Mouse (Mus musculus) hindbrain, embryonic 14.5 days (tissue): ENCODE results near the gene Glo1. TPM values are rescaled to one million over a fixed set of nuclear protein-coding genes. Genes with fewer than 3 reads are reported as not detected.

Source experiments
- ATAC-seq: fragments of 200-750 bp; cut with Nextera tagmentation; 2 replicates; pipeline ENCODE4 v1.8.0; 2017; ENCODE audit warnings: moderate number of reproducible peaks, mild to moderate bottlenecking, moderate TSS enrichment, moderate library complexity; ENCODE audit not compliant: low FRiP score
- DNase-seq: peaks from one replicate; pipeline ENCODE4 v3.0.0-alpha.2; 2015; ENCODE audit warnings: low spot score
- H3K27ac ChIP-seq: fragments of 300-500 bp; sonication (generic); 2 replicates; pipeline ENCODE4 v1.5.1; 2014; ENCODE audit warnings: mild to moderate bottlenecking, moderate library complexity
- H3K27me3 ChIP-seq: fragments of 300-500 bp; sonication (generic); 2 replicates; pipeline ENCODE4 v1.6.1; 2014; ENCODE audit warnings: mild to moderate bottlenecking, low read length, mixed read lengths; ENCODE audit not compliant: control insufficient read depth, insufficient read depth
- H3K36me3 ChIP-seq: fragments of 300-500 bp; sonication (generic); replicated peaks from 2 replicates; pipeline ENCODE4 v1.6.1; 2014; ENCODE audit not compliant: control insufficient read depth, insufficient read depth
- H3K4me1 ChIP-seq: fragments of 300-500 bp; sonication (generic); replicated peaks from 2 replicates; pipeline ENCODE4 v1.6.1; 2014; ENCODE audit warnings: antibody characterized with exemption, low read length, mixed read lengths; ENCODE audit not compliant: control insufficient read depth, insufficient read depth
- H3K4me2 ChIP-seq: fragments of 300-500 bp; sonication (generic); replicated peaks from 2 replicates; pipeline ENCODE4 v1.6.1; 2014; ENCODE audit warnings: mild to moderate bottlenecking, moderate library complexity
- H3K4me3 ChIP-seq: fragments of 300-500 bp; sonication (generic); replicated peaks from 2 replicates; pipeline ENCODE4 v1.5.1; 2014; ENCODE audit warnings: mild to moderate bottlenecking, low read length
- H3K9ac ChIP-seq: fragments of 300-500 bp; sonication (generic); 2 replicates; pipeline ENCODE4 v1.6.1; 2014
- H3K9me3 ChIP-seq: fragments of 300-500 bp; sonication (generic); 2 replicates; pipeline ENCODE4 v1.6.1; 2016; ENCODE audit warnings: low read length; ENCODE audit not compliant: control insufficient read depth
- whole genome bisulfite sequencing: fragments of 180-500 bp; shearing (Covaris S2); extraction: QIAGEN DNeasy Blood & Tissue Kit; methylation state at CpG from one replicate; pipeline ENCODE4 v1.1.7; 2014; 5-methylcytosine and 5-hydroxymethylcytosine counted together
- polyA plus RNA-seq: library from polyadenylated mRNA; unstranded; fragments of >200 nt; fragmentation: Nextera tagmentation; extraction: Ambion mirVana; gene quantifications from 2 replicates; pipeline ENCODE4 v1.2.1, GENCODE M21; 2014

The Glo1 gene
- polyA plus RNA-seq, 1 experiment from 2014 or later, result 185 TPM

GRCm38 (mm10) chr17:30575941-30576773 is 50.5 kb downstream of the Glo1 start, which contains the start of gene Btbd9:
Btbd9 (minus strand) TSS chr17:30576488.
- Histone ChIP-seq H3K4me1 (peaks cover 23% of the 10 kb centered on the region), H3K36me3 (no peaks in the 10 kb centered on the region), H3K27me3 (no peaks in the 10 kb centered on the region), H3K9ac (peak within 1 kb of the TSS; percentile 70), H3K4me2 (peak within 1 kb of the TSS; percentile 74), H3K27ac (peak within 1 kb of the TSS; percentile 94), H3K9me3 (no peaks in the 10 kb centered on the region), H3K4me3 (peak within 1 kb of the TSS; percentile 68)
- ATAC-seq (peak; percentile 93), DNase-seq (peak; percentile 92)
- WGBS, result under 1% methylated on average over 77 of the region's 94 CpGs

GRCm38 (mm10) chr17:30575121-30575904 is 51.4 kb downstream of the Glo1 start:
- H3K36me3 ChIP-seq, result no peaks in the 10 kb centered on the region

GRCm38 (mm10) chr17:30574783-30575075 is 51.9 kb downstream of the Glo1 start:
- no peaks in the 10 kb centered on the region for H3K9me3 ChIP-seq
- peak overlapping the region; percentile 70; the same call in 1 of the 2 replicates for H3K9ac ChIP-seq
- peaks cover 29% of the 10 kb centered on the region for H3K4me1 ChIP-seq
- H3K4me3 ChIP-seq, result peak overlapping the region; percentile 68; the same call in 1 of the 2 replicates
- DNase-seq (no peak), ATAC-seq (no peak)
- peak overlapping the region; percentile 74 for H3K4me2 ChIP-seq
- no peaks in the 10 kb centered on the region for H3K27me3 ChIP-seq
- 81% methylated on average over 8 of the region's 8 CpGs for WGBS
- no peaks in the 10 kb centered on the region for H3K36me3 ChIP-seq
- no peak overlapping the region for H3K27ac ChIP-seq

More at GRCm38 (mm10) chr17:30575121-30575904, 51.4 kb downstream of the Glo1 start:
- H3K9me3 ChIP-seq, result no peaks in the 10 kb centered on the region
- H3K27ac ChIP-seq, result peak overlapping the region; percentile 94
- peak overlapping the region; percentile 68 for H3K4me3 ChIP-seq
- peaks cover 23% of the 10 kb centered on the region for H3K4me1 ChIP-seq
- H3K9ac ChIP-seq, result peak overlapping the region; percentile 70
- ATAC-seq (peak; percentile 37; the same call in 1 of the 2 replicates), DNase-seq (no peak)
- 6% methylated on average over 35 of the region's 35 CpGs for WGBS
- peak overlapping the region; percentile 74 for H3K4me2 ChIP-seq
- H3K27me3 ChIP-seq, result no peaks in the 10 kb centered on the region

GRCm38 (mm10) chr17:30573990-30574782 is 52.5 kb downstream of the Glo1 start:
- 74% methylated on average over 8 of the region's 8 CpGs for WGBS
- H3K36me3 ChIP-seq, result no peaks in the 10 kb centered on the region
- ATAC-seq, result no peak
- no peak for DNase-seq
- no peaks in the 10 kb centered on the region for H3K9me3 ChIP-seq
- peak overlapping the region; percentile 74 for H3K4me2 ChIP-seq
- H3K27ac ChIP-seq, result no peak overlapping the region
- H3K4me1 ChIP-seq, result peaks cover 29% of the 10 kb centered on the region
- H3K4me3 ChIP-seq, result no peak overlapping the region
- no peak overlapping the region for H3K9ac ChIP-seq
- no peaks in the 10 kb centered on the region for H3K27me3 ChIP-seq

- Histone ChIP-seq H3K9ac (no peak overlapping the region), H3K4me3 (no peak overlapping the region)
Observed at GRCm38 (mm10) chr17:30570971-30571370, 55.7 kb downstream of the Glo1 start.

GRCm38 (mm10) chr17:30570173-30570572 is 56.5 kb downstream of the Glo1 start:
- Histone ChIP-seq H3K9ac (no peak overlapping the region), H3K27me3 (no peaks in the 10 kb centered on the region), H3K27ac (no peak overlapping the region), H3K9me3 (no peaks in the 10 kb centered on the region), H3K36me3 (no peaks in the 10 kb centered on the region), H3K4me3 (no peak overlapping the region), H3K4me2 (no peak overlapping the region), H3K4me1 (peaks cover 19% of the 10 kb centered on the region)
- ATAC-seq, result no peak
- DNase-seq, result no peak
- 56% methylated on average over 8 of the region's 8 CpGs for WGBS

More at GRCm38 (mm10) chr17:30570971-30571370, 55.7 kb downstream of the Glo1 start:
- WGBS, result 72% methylated on average over 3 of the region's 3 CpGs
- Histone ChIP-seq H3K27me3 (no peaks in the 10 kb centered on the region), H3K4me2 (no peak overlapping the region), H3K4me1 (peaks cover 21% of the 10 kb centered on the region), H3K9me3 (no peaks in the 10 kb centered on the region), H3K36me3 (no peaks in the 10 kb centered on the region), H3K27ac (no peak overlapping the region)
- ATAC-seq (no peak), DNase-seq (no peak)

- H3K4me1 ChIP-seq, result peaks cover 6% of the 10 kb centered on the region
- DNase-seq, result no peak
Observed at GRCm38 (mm10) chr17:30568473-30568872, 58.2 kb downstream of the Glo1 start.

GRCm38 (mm10) chr17:30564971-30565370 is 61.7 kb downstream of the Glo1 start:
- no peak for DNase-seq
- Histone ChIP-seq H3K4me1 (peaks cover 2% of the 10 kb centered on the region), H3K4me3 (no peak overlapping the region), H3K27me3 (no peaks in the 10 kb centered on the region), H3K4me2 (no peak overlapping the region), H3K36me3 (no peaks in the 10 kb centered on the region), H3K9ac (no peak overlapping the region), H3K9me3 (no peaks in the 10 kb centered on the region), H3K27ac (no peak overlapping the region)
- WGBS, result 82% methylated on average over 7 of the region's 7 CpGs
- no peak for ATAC-seq

More at GRCm38 (mm10) chr17:30568473-30568872, 58.2 kb downstream of the Glo1 start:
- Histone ChIP-seq H3K36me3 (no peaks in the 10 kb centered on the region), H3K27me3 (no peaks in the 10 kb centered on the region), H3K4me3 (no peak overlapping the region), H3K27ac (no peak overlapping the region), H3K4me2 (no peak overlapping the region), H3K9me3 (no peaks in the 10 kb centered on the region), H3K9ac (no peak overlapping the region)
- ATAC-seq, result no peak

- ATAC-seq, result no peak
Observed at GRCm38 (mm10) chr17:30564407-30564806, 62.3 kb downstream of the Glo1 start.

More at GRCm38 (mm10) chr17:30564407-30564806, 62.3 kb downstream of the Glo1 start:
- Histone ChIP-seq H3K27ac (no peak overlapping the region), H3K36me3 (no peaks in the 10 kb centered on the region), H3K4me3 (no peak overlapping the region), H3K27me3 (no peaks in the 10 kb centered on the region), H3K9me3 (no peaks in the 10 kb centered on the region), H3K4me2 (no peak overlapping the region), H3K4me1 (no peaks in the 10 kb centered on the region; the same call in 1 of the 2 replicates), H3K9ac (no peak overlapping the region)
- no peak for DNase-seq
- 92% methylated on average over 3 of the region's 3 CpGs for WGBS
